17 mouse cellular contexts compared by ENCODE assay signal in the genomic region with DNA sequence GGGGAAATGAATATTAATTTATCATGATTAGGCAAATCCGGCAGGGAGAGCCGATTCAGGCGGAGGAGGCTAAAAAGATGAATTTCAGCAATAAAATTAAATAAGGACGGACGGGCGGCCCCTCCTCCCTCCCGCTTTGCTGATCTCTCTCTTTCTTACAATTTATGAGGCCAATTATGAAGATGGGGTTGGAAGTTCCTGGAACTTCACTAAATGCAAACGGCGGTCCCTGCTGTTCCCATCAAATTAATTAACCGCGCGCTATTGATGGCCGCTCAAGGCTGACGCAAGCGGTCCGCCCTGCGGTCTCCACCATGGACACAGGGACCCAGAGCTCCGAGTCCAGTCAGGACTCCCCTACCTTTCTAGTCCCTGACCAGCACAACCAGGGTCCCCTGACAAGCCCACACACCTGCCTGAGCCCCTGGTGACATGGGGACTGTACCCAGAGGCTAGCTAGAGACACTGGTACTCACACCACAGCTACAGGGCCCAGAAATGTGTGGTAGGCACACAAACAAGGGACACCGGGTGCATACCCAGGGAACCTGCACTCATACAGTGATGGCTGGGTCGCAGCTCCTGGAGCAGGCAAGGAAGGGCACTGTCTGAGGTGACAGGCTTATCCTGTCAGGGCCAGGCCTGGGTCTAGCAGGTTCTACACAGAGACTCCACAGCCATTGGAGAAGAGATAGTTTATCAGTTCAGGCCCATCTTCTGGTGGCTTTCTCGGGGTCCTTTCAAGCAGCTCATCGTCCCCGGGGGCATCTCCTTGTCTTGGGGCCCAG. TPM values are rescaled to one million over a fixed set of nuclear protein-coding genes. Genes with fewer than 3 reads are reported as not detected.
DNase-seq lines count a peak whose midpoint lies in the region; ATAC-seq and TF ChIP-seq lines count a peak whose summit lies in the region.
"Had no signal": no experiment of that assay in that cellular context is flagged by ENCODE, and none has a peak within 500 bp of the region (broad histone marks: within the 10 kb centered on the region; RNA-seq: fewer than 3 reads in every experiment).

No protein-coding gene starts in this region.

- H3K4me2 ChIP-seq in liver, postnatal 0 days (ENCODE audit: low read depth, low read length), result no peak overlapping the region
- H3K4me2 ChIP-seq in liver, embryonic 11.5 days, result no peak overlapping the region; the same call in 1 of the 2 replicates
- H3K4me2 ChIP-seq: embryonic facial prominence, embryonic 12.5 days had no signal

- DNase-seq in heart, adult 11 months, result peak; percentile 88
- DNase-seq in heart, adult 9 months (ENCODE audit: low spot score in 2 of 2), result no peak
- peak; percentile 47 for DNase-seq in liver
- DNase-seq in liver, postnatal 0 days, result no peak
- DNase-seq in liver, embryonic 11.5 days (ENCODE audit: low spot score), result no peak
- DNase-seq in retina, embryonic 14.5 days (ENCODE audit: low spot score), result peak; percentile 60
- DNase-seq in testis, postnatal 10 days (ENCODE audit: low spot score), result no peak
- no peak for DNase-seq in lung, adult 18-20 months
- DNase-seq: cerebellum, adult 11 months; cerebellum, postnatal 36 days; heart, adult 18-20 months; heart, postnatal 14 days; kidney, postnatal 25 days; layer of hippocampus, postnatal 36 days; left cerebral cortex, postnatal 4 days; right cerebral cortex, postnatal 25 days had no signal

- H3K36me3 ChIP-seq in liver, postnatal 0 days (replicated peaks; ENCODE audit: insufficient read depth, low read length), result peaks cover 6% of the 10 kb centered on the region; the same call in 1 of the 2 replicates
- H3K36me3 ChIP-seq in liver, embryonic 11.5 days (ENCODE audit: control insufficient read depth, insufficient read depth, low read length), result 0 out of 2 replicates have a peak, but pooled peaks cover 8% of the 10 kb centered on the region

- TF ChIP-seq CTCF in liver, postnatal 0 days (IDR thresholded peaks at IDR 0.05; ENCODE audit: low read depth), result no peak

- no peak for ATAC-seq in liver, postnatal 0 days
- peak; percentile 62 for ATAC-seq in liver, embryonic 11.5 days (replicated peaks; ENCODE audit: low FRiP score)

- no peak for TF ChIP-seq EP300 in liver, postnatal 0 days (IDR thresholded peaks at IDR 0.05; ENCODE audit: low read depth)

- no peak overlapping the region for H3K4me3 ChIP-seq in liver, postnatal 0 days (ENCODE audit: low read depth, low read length)
- H3K4me3 ChIP-seq in liver, embryonic 11.5 days (ENCODE audit: low read depth, low read length), result no peak overlapping the region
- H3K4me3 ChIP-seq: embryonic facial prominence, embryonic 12.5 days had no signal

- H3K4me1 ChIP-seq in liver, postnatal 0 days (ENCODE audit: insufficient read depth), result peaks cover 12% of the 10 kb centered on the region
- peaks cover 32% of the 10 kb centered on the region for H3K4me1 ChIP-seq in liver, embryonic 11.5 days (replicated peaks; ENCODE audit: control insufficient read depth, insufficient read depth, low read length)

- no peak overlapping the region for H3K9ac ChIP-seq in liver, postnatal 0 days (replicated peaks)
- no peak overlapping the region for H3K9ac ChIP-seq in liver, embryonic 11.5 days (ENCODE audit: low read depth, low read length)
- H3K9ac ChIP-seq: embryonic facial prominence, embryonic 12.5 days had no signal

- peaks cover 4% of the 10 kb centered on the region for H3K27me3 ChIP-seq in liver, postnatal 0 days (ENCODE audit: insufficient read depth, low read length)
- peaks cover 12% of the 10 kb centered on the region for H3K27me3 ChIP-seq in liver, embryonic 11.5 days (replicated peaks; ENCODE audit: control insufficient read depth, insufficient read depth, low read length)

- H3K9me3 ChIP-seq in liver, postnatal 0 days (ENCODE audit: low read length), result no peaks in the 10 kb centered on the region
- no peaks in the 10 kb centered on the region for H3K9me3 ChIP-seq in liver, embryonic 11.5 days (ENCODE audit: control insufficient read depth, low read length)
- H3K9me3 ChIP-seq: embryonic facial prominence, embryonic 12.5 days had no signal

- 78% methylated on average over 23 of the region's 23 CpGs for WGBS in liver, postnatal 0 days (ENCODE audit: insufficient replicate concordance)
- WGBS in liver, embryonic 11.5 days, result 75% methylated on average over 23 of the region's 23 CpGs

- no peak overlapping the region for H3K27ac ChIP-seq in liver, postnatal 0 days (ENCODE audit: low read depth)
- H3K27ac ChIP-seq in liver, embryonic 11.5 days (ENCODE audit: low read depth, low read length), result peak overlapping the region; percentile 4; the same call in 1 of the 2 replicates
- H3K27ac ChIP-seq: embryonic facial prominence, embryonic 12.5 days had no signal

RNA-seq across cellular contexts. Expression of a gene that starts 11.0 kb away (rescaled TPM):
- polyA plus RNA-seq in liver, postnatal 0 days (2015; fragmentation: Nextera tagmentation; extraction: Ambion mirVana), result 3.1 and 3.4 TPM in 2 replicates
- 15.2 TPM in 2 replicates for polyA plus RNA-seq in liver, embryonic 11.5 days (2014; fragmentation: Nextera tagmentation; extraction: Ambion mirVana)

RNA-seq across cellular contexts. Expression of a gene that starts 11.1 kb away (rescaled TPM):
- 12.8 and 13.1 TPM in 2 replicates for polyA plus RNA-seq in liver, postnatal 0 days (2015; fragmentation: Nextera tagmentation; extraction: Ambion mirVana)
- polyA plus RNA-seq in liver, embryonic 11.5 days (2014; fragmentation: Nextera tagmentation; extraction: Ambion mirVana), result 34.7 and 36.8 TPM in 2 replicates

Comparison
In these comparisons a context has a peak if more than half of its experiments do, and no peak if none do; other contexts are left out.
1. DNase-seq: peak in heart, adult 11 months (single experiment), liver (single experiment) and retina, embryonic 14.5 days (single experiment); none in heart, adult 9 months (0 of 2), liver, postnatal 0 days (single experiment), liver, embryonic 11.5 days (single experiment), testis, postnatal 10 days (single experiment) and lung, adult 18-20 months (0 of 2).